In genomic region chr7:12998851-12999250, GRCm38 (mm10) we compare ENCODE assay signal across 8 mouse cellular contexts. TPM values are rescaled to one million over a fixed set of nuclear protein-coding genes. Genes with fewer than 3 reads are reported as not detected.
DNase-seq lines count a peak whose midpoint lies in the region; ATAC-seq and TF ChIP-seq lines count a peak whose summit lies in the region.

Gene Trim28 (plus strand): TSS chr7:12999114.

- WGBS in lung, adult 2 months = 88% methylated on average over 3 of the region's 3 CpGs
- WGBS in embryonic facial prominence, embryonic 11.5 days = 73% methylated on average over 3 of the region's 3 CpGs
- WGBS in heart, embryonic 13.5 days = 66% methylated on average over 3 of the region's 3 CpGs

- no peaks in the 10 kb centered on the region for H3K27me3 ChIP-seq in embryonic facial prominence, embryonic 11.5 days (ENCODE audit: control insufficient read depth, insufficient read depth, low read length)
- H3K27me3 ChIP-seq in heart, embryonic 13.5 days (replicated peaks) = no peaks in the 10 kb centered on the region
- no peaks in the 10 kb centered on the region for H3K27me3 ChIP-seq in myocyte (ENCODE audit: control insufficient read depth, insufficient read depth, insufficient read length)

- TF ChIP-seq CTCF in lung, adult 2 months (IDR thresholded peaks at IDR 0.05; ENCODE audit: insufficient read depth, low read length) = no peak

- no peak for ATAC-seq in embryonic facial prominence, embryonic 11.5 days (replicated peaks; ENCODE audit: insufficient number of reproducible peaks, low FRiP score, low TSS enrichment, low read depth)
- ATAC-seq in heart, embryonic 13.5 days (ENCODE audit: extremely low read depth, insufficient number of reproducible peaks, low FRiP score, low TSS enrichment) = no peak

- H3K4me2 ChIP-seq in embryonic facial prominence, embryonic 11.5 days (ENCODE audit: low read depth, low read length) = no peak within 1 kb of the TSS
- H3K4me2 ChIP-seq in heart, embryonic 13.5 days = no peak within 1 kb of the TSS
- H3K4me2 ChIP-seq in myocyte (ENCODE audit: low read depth) = no peak within 1 kb of the TSS

- H3K9me3 ChIP-seq in embryonic facial prominence, embryonic 11.5 days (replicated peaks; ENCODE audit: control insufficient read depth, low read length) = no peaks in the 10 kb centered on the region
- H3K9me3 ChIP-seq in heart, embryonic 13.5 days = no peaks in the 10 kb centered on the region

- DNase-seq in lung, adult 2 months = no peak
- DNase-seq in lung, postnatal 4 days = no peak
- DNase-seq in embryonic facial prominence, embryonic 11.5 days (ENCODE audit: low spot score) = no peak
- no peak for DNase-seq in left cerebral cortex, postnatal 14 days (ENCODE audit: low spot score in 2 of 2)
- no peak for DNase-seq in right cerebral cortex, postnatal 36 days (ENCODE audit: low spot score in 2 of 2)
- DNase-seq in cerebellum, adult 9-11 months = no peak

- no peak within 1 kb of the TSS for H3K9ac ChIP-seq in embryonic facial prominence, embryonic 11.5 days (replicated peaks; ENCODE audit: low read length)
- H3K9ac ChIP-seq in heart, embryonic 13.5 days = no peak within 1 kb of the TSS

- TF ChIP-seq POLR2A in lung, adult 2 months (IDR thresholded peaks at IDR 0.05; ENCODE audit: borderline replicate concordance, extremely low read depth, low read depth, low read length) = no peak
- no peak for TF ChIP-seq POLR2A in myocyte (IDR thresholded peaks at IDR 0.05; ENCODE audit: insufficient read length, low read depth)

- H3K36me3 ChIP-seq in embryonic facial prominence, embryonic 11.5 days (replicated peaks; ENCODE audit: control insufficient read depth, insufficient read depth, low read depth, low read length) = no peaks in the 10 kb centered on the region
- peaks cover 6% of the 10 kb centered on the region for H3K36me3 ChIP-seq in heart, embryonic 13.5 days
- no peaks in the 10 kb centered on the region for H3K36me3 ChIP-seq in myocyte (ENCODE audit: control insufficient read depth, insufficient read depth)

- H3ac ChIP-seq in myocyte (ENCODE audit: control insufficient read depth, insufficient read length) = no peak within 1 kb of the TSS

- H3K4me3 ChIP-seq in lung, adult 2 months (replicated peaks; ENCODE audit: extremely low read depth, low read depth, low read length) = no peak within 1 kb of the TSS
- no peak within 1 kb of the TSS for H3K4me3 ChIP-seq in embryonic facial prominence, embryonic 11.5 days (ENCODE audit: low read depth, low read length)
- no peak within 1 kb of the TSS for H3K4me3 ChIP-seq in heart, embryonic 13.5 days
- H3K4me3 ChIP-seq in myocyte = no peak within 1 kb of the TSS

- no peak within 1 kb of the TSS for H3K27ac ChIP-seq in embryonic facial prominence, embryonic 11.5 days (replicated peaks; ENCODE audit: low read depth, low read length)
- no peak within 1 kb of the TSS for H3K27ac ChIP-seq in heart, embryonic 13.5 days (replicated peaks)

- intact Hi-C loops in left cerebral cortex, postnatal 14 days (cut with DNase I) = no loop called here

- no peaks in the 10 kb centered on the region for H3K79me2 ChIP-seq in myocyte (ENCODE audit: control insufficient read depth, insufficient read depth)

- H3K4me1 ChIP-seq in lung, adult 2 months (ENCODE audit: control insufficient read depth, insufficient read depth, low read length) = no peaks in the 10 kb centered on the region
- no peaks in the 10 kb centered on the region for H3K4me1 ChIP-seq in embryonic facial prominence, embryonic 11.5 days (ENCODE audit: control insufficient read depth, insufficient read depth, low read length)
- no peaks in the 10 kb centered on the region for H3K4me1 ChIP-seq in heart, embryonic 13.5 days

TF ChIP-seq in myocyte, 11 proteins besides CTCF, POLR2A, EP300 and RAD21:
- TF ChIP-seq CEBPB (IDR thresholded peaks at IDR 0.05; ENCODE audit: insufficient read depth, poor library complexity, severe bottlenecking) (no peak), MAX (IDR thresholded peaks at IDR 0.05; ENCODE audit: low read depth) (no peak), POLR2AphosphoS2 (IDR thresholded peaks at IDR 0.05; ENCODE audit: insufficient read length, low read depth) (no peak), E2F4 (IDR thresholded peaks at IDR 0.05; ENCODE audit: insufficient read depth) (no peak), SRF (IDR thresholded peaks at IDR 0.05; ENCODE audit: control insufficient read depth, insufficient read length, low read depth) (no peak), REST (IDR thresholded peaks at IDR 0.05; ENCODE audit: insufficient read depth, insufficient read length) (no peak), TCF3 (IDR thresholded peaks at IDR 0.05; ENCODE audit: insufficient read length, low read depth) (no peak), USF1 (IDR thresholded peaks at IDR 0.05; ENCODE audit: low read depth) (no peak), MYOG (IDR thresholded peaks at IDR 0.05; ENCODE audit: control insufficient read depth in 1 of 3, insufficient read depth in 1 of 3, insufficient read length in 2 of 3, low read depth in 2 of 3) (no peak), TCF12 (IDR thresholded peaks at IDR 0.05; ENCODE audit: insufficient read depth, poor library complexity, severe bottlenecking) (no peak), MYOD1 (IDR thresholded peaks at IDR 0.05; ENCODE audit: control insufficient read depth in 1 of 3, insufficient read length in 2 of 3, low read depth in 2 of 3) (no peak)

RNA-seq across cellular contexts. Expression of gene Trim28, which starts in this region (rescaled TPM):
- polyA plus RNA-seq in lung, adult 2 months (2012; rRNA removed) = 170 and 214 TPM in 2 replicates
- polyA plus RNA-seq in embryonic facial prominence, embryonic 11.5 days (2014; fragmentation: Nextera tagmentation; extraction: Ambion mirVana) = 525 and 526 TPM in 2 replicates
- polyA plus RNA-seq in heart, embryonic 13.5 days (2015; fragmentation: Nextera tagmentation; extraction: Ambion mirVana) = 155 and 165 TPM in 2 replicates
- total RNA-seq in left cerebral cortex, postnatal 14 days (2021) = 100 to 1,000 TPM; 218 to 223 TPM
- polyA plus RNA-seq in myocyte (2012; fragmentation: generic; extraction: Trizol) = 252 TPM
